Mouse (Mus musculus): ENCODE measurements around the gene Pigb. TPM values are rescaled to one million over a fixed set of nuclear protein-coding genes. Genes with fewer than 3 reads are reported as not detected.

Pigb gene
- polyA plus RNA-seq, 1 experiment from 2014 or later: 14.7 TPM

DNA sequence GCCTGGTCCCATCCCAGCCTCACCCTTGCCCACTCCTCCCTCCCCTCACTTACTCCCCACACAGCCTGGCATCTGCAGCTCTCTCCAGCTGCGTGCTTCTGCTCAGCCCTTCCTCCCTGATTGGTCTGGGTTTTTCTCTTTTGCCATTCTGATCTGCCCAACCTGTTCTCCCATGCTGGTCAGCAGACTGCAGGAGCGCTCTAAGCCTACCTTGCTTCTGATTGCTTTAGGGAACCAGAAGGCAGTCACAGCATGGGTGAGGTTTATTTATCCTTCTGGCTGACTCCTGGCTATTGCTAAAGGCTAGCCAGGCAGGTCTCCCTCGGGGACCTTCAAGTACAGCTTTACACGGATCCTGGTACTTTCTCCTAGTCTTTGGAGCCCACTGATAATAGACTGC lies 8.8 kb downstream of the Pigb start:
- 72% methylated on average over 4 of the region's 4 CpGs for WGBS
- Histone ChIP-seq H3K36me3 (ENCODE audit: control insufficient read depth, insufficient read depth, low read length) (peaks cover 10% of the 10 kb centered on the region; the same call in 1 of the 2 replicates), H3K27ac (ENCODE audit: low read length) (no peak overlapping the region), H3K27me3 (ENCODE audit: control insufficient read depth, insufficient read depth, low read depth, low read length) (no peaks in the 10 kb centered on the region), H3K9me3 (ENCODE audit: control insufficient read depth, low read length) (no peaks in the 10 kb centered on the region), H3K4me3 (ENCODE audit: low read length) (no peak overlapping the region), H3K4me1 (replicated peaks; ENCODE audit: control insufficient read depth, insufficient read depth, low read length) (no peaks in the 10 kb centered on the region), H3K4me2 (ENCODE audit: low read depth, low read length) (no peak overlapping the region), H3K9ac (ENCODE audit: low read length) (no peak overlapping the region)
- ATAC-seq (ENCODE audit: low read depth): no peak

DNA sequence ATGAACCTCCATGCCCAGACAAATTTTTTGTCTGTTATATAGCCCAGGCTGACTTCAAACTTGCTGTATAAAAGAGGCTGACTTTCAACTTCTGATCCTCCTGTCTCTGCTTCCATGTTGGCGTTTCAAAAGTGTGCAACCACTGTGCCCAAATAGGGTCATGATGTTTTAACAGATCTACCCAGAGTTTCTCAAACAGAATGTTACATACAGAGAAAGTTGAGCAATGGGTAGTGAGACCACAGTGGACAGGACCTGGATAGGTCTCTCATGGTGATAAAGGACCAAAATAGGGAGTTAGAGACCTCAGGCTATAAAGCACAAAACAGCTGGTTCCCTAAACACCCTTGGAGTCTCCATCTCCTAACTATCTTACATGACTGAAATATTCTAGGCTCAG lies 9.7 kb downstream of the Pigb start:
- H3K27me3 ChIP-seq (ENCODE audit: control insufficient read depth, insufficient read depth, low read depth, low read length): no peaks in the 10 kb centered on the region
- H3K9me3 ChIP-seq (ENCODE audit: control insufficient read depth, low read length): no peaks in the 10 kb centered on the region
- no peak overlapping the region for H3K9ac ChIP-seq (ENCODE audit: low read length)
- WGBS: 85% methylated on average over 1 of the region's 1 CpGs
- no peak overlapping the region for H3K27ac ChIP-seq (ENCODE audit: low read length)
- H3K36me3 ChIP-seq (ENCODE audit: control insufficient read depth, insufficient read depth, low read length): peaks cover 10% of the 10 kb centered on the region; the same call in 1 of the 2 replicates
- no peak overlapping the region for H3K4me2 ChIP-seq (ENCODE audit: low read depth, low read length)
- no peak overlapping the region for H3K4me3 ChIP-seq (ENCODE audit: low read length)
- no peak for ATAC-seq (ENCODE audit: low read depth)
- no peaks in the 10 kb centered on the region for H3K4me1 ChIP-seq (replicated peaks; ENCODE audit: control insufficient read depth, insufficient read depth, low read length)

DNA sequence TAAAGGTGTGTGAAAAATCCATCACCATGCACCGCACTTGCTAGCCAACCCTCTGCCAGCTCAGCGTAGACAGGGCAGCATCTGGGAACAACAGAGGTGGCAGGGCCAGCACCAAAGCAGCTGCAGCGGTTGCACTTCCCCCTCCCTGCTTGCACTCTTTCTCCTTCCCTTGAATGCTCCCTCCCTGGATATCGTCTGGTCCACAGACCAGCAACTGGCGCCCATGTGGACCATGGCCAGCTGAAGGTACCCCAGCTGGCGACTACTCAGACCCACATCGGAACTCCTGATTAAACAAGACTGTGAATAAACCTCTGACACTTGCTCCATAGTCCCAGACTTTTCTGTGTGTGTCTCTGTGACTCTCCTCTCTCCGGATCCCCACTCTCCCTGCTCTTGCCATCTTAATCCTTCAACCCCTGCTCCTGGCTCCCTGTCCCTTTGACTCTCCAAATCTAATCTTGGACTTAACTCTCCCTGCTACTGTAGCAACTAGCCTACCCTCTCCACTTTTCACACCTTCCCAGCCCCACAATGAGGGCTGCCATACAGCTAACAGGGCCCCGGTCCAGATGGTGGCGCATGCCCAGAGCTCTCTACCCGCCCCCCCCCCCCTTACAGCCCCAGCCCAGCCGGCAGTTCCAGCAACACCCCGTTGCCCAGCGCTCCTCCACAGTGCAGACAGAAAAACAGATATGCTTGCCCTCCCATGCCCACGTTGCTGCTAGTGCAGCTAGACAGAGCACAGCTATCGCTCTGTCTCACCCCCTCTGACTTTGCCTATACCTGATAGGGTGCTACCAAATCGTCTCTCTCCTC lies 14.2 kb downstream of the Pigb start:
- Histone ChIP-seq H3K9ac (ENCODE audit: low read length) (no peak overlapping the region), H3K36me3 (ENCODE audit: control insufficient read depth, insufficient read depth, low read length) (no peaks in the 10 kb centered on the region; the same call in 1 of the 2 replicates), H3K4me3 (ENCODE audit: low read length) (no peak overlapping the region), H3K27ac (ENCODE audit: low read length) (no peak overlapping the region), H3K9me3 (ENCODE audit: control insufficient read depth, low read length) (no peaks in the 10 kb centered on the region), H3K4me1 (replicated peaks; ENCODE audit: control insufficient read depth, insufficient read depth, low read length) (no peaks in the 10 kb centered on the region), H3K4me2 (ENCODE audit: low read depth, low read length) (no peak overlapping the region), H3K27me3 (ENCODE audit: control insufficient read depth, insufficient read depth, low read depth, low read length) (no peaks in the 10 kb centered on the region)
- peak; percentile 41; the same call in 1 of the 2 replicates for ATAC-seq (ENCODE audit: low read depth)
- WGBS: 28% methylated on average over 16 of the region's 17 CpGs

GRCm38 (mm10) chr9:73020566-73021097 lies 19.5 kb downstream of the Pigb start:
- no peak overlapping the region for H3K4me2 ChIP-seq (ENCODE audit: low read depth, low read length)
- no peak for ATAC-seq (ENCODE audit: low read depth)
- WGBS: 88% methylated on average over 5 of the region's 5 CpGs

GRCm38 (mm10) chr9:73019841-73020240 lies 20.3 kb downstream of the Pigb start:
- Histone ChIP-seq H3K9me3 (ENCODE audit: control insufficient read depth, low read length) (no peaks in the 10 kb centered on the region), H3K27me3 (ENCODE audit: control insufficient read depth, insufficient read depth, low read depth, low read length) (no peaks in the 10 kb centered on the region), H3K27ac (ENCODE audit: low read length) (no peak overlapping the region), H3K4me1 (replicated peaks; ENCODE audit: control insufficient read depth, insufficient read depth, low read length) (no peaks in the 10 kb centered on the region), H3K36me3 (ENCODE audit: control insufficient read depth, insufficient read depth, low read length) (peaks cover 13% of the 10 kb centered on the region), H3K4me3 (ENCODE audit: low read length) (no peak overlapping the region), H3K4me2 (ENCODE audit: low read depth, low read length) (no peak overlapping the region), H3K9ac (ENCODE audit: low read length) (no peak overlapping the region)
- ATAC-seq (ENCODE audit: low read depth): no peak
- 85% methylated on average over 10 of the region's 10 CpGs for WGBS

More at GRCm38 (mm10) chr9:73020566-73021097, 19.5 kb downstream of the Pigb start:
- H3K9ac ChIP-seq (ENCODE audit: low read length): no peak overlapping the region
- H3K27ac ChIP-seq (ENCODE audit: low read length): no peak overlapping the region
- H3K4me3 ChIP-seq (ENCODE audit: low read length): no peak overlapping the region
- H3K4me1 ChIP-seq (replicated peaks; ENCODE audit: control insufficient read depth, insufficient read depth, low read length): no peaks in the 10 kb centered on the region
- peaks cover 12% of the 10 kb centered on the region for H3K36me3 ChIP-seq (ENCODE audit: control insufficient read depth, insufficient read depth, low read length)
- H3K9me3 ChIP-seq (ENCODE audit: control insufficient read depth, low read length): no peaks in the 10 kb centered on the region
- no peaks in the 10 kb centered on the region for H3K27me3 ChIP-seq (ENCODE audit: control insufficient read depth, insufficient read depth, low read depth, low read length)

GRCm38 (mm10) chr9:73014724-73015123 lies 25.5 kb downstream of the Pigb start:
- Histone ChIP-seq H3K4me2 (ENCODE audit: low read depth, low read length) (no peak overlapping the region), H3K27ac (ENCODE audit: low read length) (no peak overlapping the region), H3K4me1 (replicated peaks; ENCODE audit: control insufficient read depth, insufficient read depth, low read length) (no peaks in the 10 kb centered on the region), H3K9me3 (ENCODE audit: control insufficient read depth, low read length) (no peaks in the 10 kb centered on the region), H3K9ac (ENCODE audit: low read length) (no peak overlapping the region), H3K36me3 (ENCODE audit: control insufficient read depth, insufficient read depth, low read length) (peaks cover 23% of the 10 kb centered on the region), H3K4me3 (ENCODE audit: low read length) (no peak overlapping the region), H3K27me3 (ENCODE audit: control insufficient read depth, insufficient read depth, low read depth, low read length) (no peaks in the 10 kb centered on the region)
- 77% methylated on average over 13 of the region's 13 CpGs for WGBS
- ATAC-seq (ENCODE audit: low read depth): no peak

DNA sequence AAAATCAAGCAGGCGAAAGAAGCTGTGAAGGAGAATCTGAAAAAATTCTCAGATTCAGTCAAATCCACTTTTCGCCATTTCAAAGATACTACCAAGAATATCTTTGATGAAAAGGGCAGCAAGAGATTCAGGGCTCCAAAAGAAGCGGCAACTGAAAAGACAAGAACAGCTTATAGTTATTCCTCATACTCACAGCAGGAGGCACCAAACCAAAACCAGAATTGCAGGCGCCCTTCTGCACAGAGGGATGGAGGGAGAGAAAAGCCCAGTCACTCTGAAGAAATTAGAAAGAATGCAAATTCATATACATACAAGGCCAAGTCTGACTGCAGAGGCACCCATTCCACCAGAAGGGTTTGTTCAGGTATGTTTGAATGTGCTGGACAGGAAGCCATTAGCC lies 27.5 kb downstream of the Pigb start:
- Histone ChIP-seq H3K4me3 (ENCODE audit: low read length) (no peak overlapping the region), H3K9me3 (ENCODE audit: control insufficient read depth, low read length) (no peaks in the 10 kb centered on the region), H3K4me2 (ENCODE audit: low read depth, low read length) (no peak overlapping the region), H3K36me3 (ENCODE audit: control insufficient read depth, insufficient read depth, low read length) (peaks cover 20% of the 10 kb centered on the region), H3K4me1 (replicated peaks; ENCODE audit: control insufficient read depth, insufficient read depth, low read length) (no peaks in the 10 kb centered on the region), H3K27me3 (ENCODE audit: control insufficient read depth, insufficient read depth, low read depth, low read length) (no peaks in the 10 kb centered on the region), H3K9ac (ENCODE audit: low read length) (no peak overlapping the region), H3K27ac (ENCODE audit: low read length) (no peak overlapping the region)
- ATAC-seq (ENCODE audit: low read depth): no peak
- WGBS: 85% methylated on average over 4 of the region's 4 CpGs

DNA sequence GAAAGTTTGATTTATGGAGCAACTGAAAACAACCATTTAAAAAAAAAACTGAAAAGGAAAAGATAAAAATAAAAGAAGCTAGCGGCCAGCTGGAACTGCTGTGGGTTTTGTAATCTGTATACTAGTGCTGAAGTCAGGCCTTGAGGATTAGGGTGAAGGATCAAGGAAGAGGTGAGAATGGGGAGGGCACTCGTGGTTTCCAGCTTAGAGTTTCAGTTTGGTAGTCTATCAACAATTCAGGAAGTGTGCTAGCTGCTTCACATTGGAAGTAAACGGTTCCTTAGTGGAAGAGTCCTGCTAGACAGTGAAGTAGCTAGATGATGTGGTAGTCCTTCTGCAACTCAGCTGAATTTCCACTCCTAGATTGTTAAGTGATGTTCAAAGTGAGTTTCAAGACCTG lies 31.8 kb downstream of the Pigb start:
- Histone ChIP-seq H3K4me1 (replicated peaks; ENCODE audit: control insufficient read depth, insufficient read depth, low read length) (no peaks in the 10 kb centered on the region), H3K9ac (ENCODE audit: low read length) (no peak overlapping the region), H3K4me3 (ENCODE audit: low read length) (no peak overlapping the region), H3K27me3 (ENCODE audit: control insufficient read depth, insufficient read depth, low read depth, low read length) (no peaks in the 10 kb centered on the region), H3K36me3 (ENCODE audit: control insufficient read depth, insufficient read depth, low read length) (peaks cover 17% of the 10 kb centered on the region; the same call in 1 of the 2 replicates), H3K9me3 (ENCODE audit: control insufficient read depth, low read length) (no peaks in the 10 kb centered on the region), H3K27ac (ENCODE audit: low read length) (no peak overlapping the region), H3K4me2 (ENCODE audit: low read depth, low read length) (no peak overlapping the region)
- WGBS: 50% methylated on average over 3 of the region's 3 CpGs
- no peak for ATAC-seq (ENCODE audit: low read depth)

DNA sequence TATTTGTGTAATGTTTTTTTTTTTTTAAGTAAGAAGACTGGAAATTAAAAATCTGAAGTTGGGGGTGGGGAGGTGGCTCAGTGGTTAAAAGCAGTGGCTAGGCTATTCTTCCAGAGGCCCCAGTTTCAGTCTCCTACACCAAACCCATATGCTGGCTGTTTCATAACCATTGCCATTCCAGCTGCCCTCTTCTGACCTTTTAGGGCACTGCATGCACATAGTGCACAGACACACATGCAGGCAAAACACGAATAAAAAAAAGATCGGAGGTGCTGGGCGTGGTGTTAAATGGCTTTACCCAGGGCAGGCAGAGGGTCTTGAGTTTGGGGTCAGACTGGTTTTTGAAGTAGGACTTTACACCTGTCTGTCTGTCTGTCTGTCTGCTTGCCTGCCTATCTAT lies 34.0 kb downstream of the Pigb start:
- H3K4me1 ChIP-seq (replicated peaks; ENCODE audit: control insufficient read depth, insufficient read depth, low read length): no peaks in the 10 kb centered on the region
- H3K4me3 ChIP-seq (ENCODE audit: low read length): no peak overlapping the region
- no peaks in the 10 kb centered on the region for H3K27me3 ChIP-seq (ENCODE audit: control insufficient read depth, insufficient read depth, low read depth, low read length)
- ATAC-seq (ENCODE audit: low read depth): no peak
- no peak overlapping the region for H3K4me2 ChIP-seq (ENCODE audit: low read depth, low read length)
- no peaks in the 10 kb centered on the region for H3K9me3 ChIP-seq (ENCODE audit: control insufficient read depth, low read length)
- H3K36me3 ChIP-seq (ENCODE audit: control insufficient read depth, insufficient read depth, low read length): peaks cover 13% of the 10 kb centered on the region; the same call in 1 of the 2 replicates
- no peak overlapping the region for H3K9ac ChIP-seq (ENCODE audit: low read length)
- 88% methylated on average over 3 of the region's 3 CpGs for WGBS
- no peak overlapping the region for H3K27ac ChIP-seq (ENCODE audit: low read length)
